Mouse (Mus musculus): Measurements from ENCODE around the gene Ak3.

Gene Ak3

GRCm38 (mm10) chr19:28990590-28991221, 57.1 kb downstream of the Ak3 start:
- peak; percentile 14 for DNase-seq

- peak; percentile 96 for DNase-seq
Measured at GRCm38 (mm10) chr19:28990194-28990589, 57.6 kb downstream of the Ak3 start, which contains the start of gene Cdc37l1. TSS of gene Cdc37l1 (plus strand) at chr19:28990352.

DNA sequence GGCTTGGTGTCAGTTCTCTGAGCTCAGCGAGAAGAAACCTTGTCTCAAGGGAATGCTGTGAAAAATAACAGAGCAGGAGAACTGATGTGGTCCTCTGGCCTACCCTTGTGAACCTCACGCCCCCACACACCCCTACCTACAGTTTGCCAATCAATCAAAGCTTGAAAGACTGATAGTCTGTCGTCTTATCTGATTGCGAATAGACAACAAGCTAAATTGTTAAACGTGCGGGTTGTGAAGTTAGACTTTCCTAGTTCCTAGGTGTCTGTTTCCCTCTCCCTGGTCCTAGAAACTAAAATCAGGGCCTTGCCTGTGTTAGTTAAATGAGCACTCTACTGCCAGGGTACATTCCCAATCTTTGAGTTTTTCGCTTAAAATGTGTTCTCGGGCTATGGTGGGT, 58.2 kb downstream of the Ak3 start:
- DNase-seq, result no peak

- no peak for DNase-seq
Measured at GRCm38 (mm10) chr19:28982617-28983016, 65.1 kb downstream of the Ak3 start.

GRCm38 (mm10) chr19:28974862-28975611, 72.7 kb downstream of the Ak3 start:
- peak; percentile 70 for DNase-seq

Data from right cerebral cortex, postnatal 4 days (tissue).